Mouse (Mus musculus) neutrophil, adult 65 days (primary cell): ENCODE results near the gene Tacc2. TPM values are rescaled to one million over a fixed set of nuclear protein-coding genes. Genes with fewer than 3 reads are reported as not detected.

ENCODE experiments used
- total RNA-seq: library from RNA; stranded (reverse); gene quantifications from 2 replicates; pipeline ENCODE4 v1.2.4, GENCODE M21; 2023

Tacc2 gene
- 8.2 and 8.7 TPM in 2 replicates for total RNA-seq

GRCm38 (mm10) chr7:130577388-130578003, at the start of gene Tacc2:
Gene Tacc2, plus strand, starts transcription at chr7:130577438.

GRCm38 (mm10) chr7:130572821-130573220, 4.4 kb upstream of the Tacc2 start, which contains the start of gene Nsmce4a:
Gene Nsmce4a, minus strand, starts transcription at chr7:130573118.

GRCm38 (mm10) chr7:130773914-130774630, 196.8 kb downstream of the Tacc2 start, which contains the start of gene Btbd16:
Gene Btbd16, plus strand, starts transcription at chr7:130774069.

Other genes with a start within 250 kb of the Tacc2 start
- gene Ate1, start 57.1 kb upstream of the Tacc2 start, total RNA-seq = 34.7 and 52.3 TPM in 2 replicates
- gene Nsmce4a, start 4.3 kb upstream of the Tacc2 start, total RNA-seq = 64.3 and 73.4 TPM in 2 replicates
- gene Btbd16, start 196.6 kb downstream of the Tacc2 start, total RNA-seq = not detected in 2 replicates